Mouse (Mus musculus): ENCODE results near the gene Nmnat2. TPM values are rescaled to one million over a fixed set of nuclear protein-coding genes. Genes with fewer than 3 reads are reported as not detected.

The Nmnat2 gene
- polyA plus RNA-seq, 1 experiment from 2014 or later = 1.8 TPM

GRCm38 (mm10) chr1:152956221-152956620, 1.4 kb downstream of the Nmnat2 start:
- Histone ChIP-seq H3K4me2 (replicated peaks) (peak overlapping the region; percentile 76), H3K36me3 (no peaks in the 10 kb centered on the region), H3K4me1 (replicated peaks) (peaks cover 16% of the 10 kb centered on the region), H3K9me3 (no peaks in the 10 kb centered on the region), H3K4me3 (replicated peaks) (peak overlapping the region; percentile 41), H3K9ac (no peak overlapping the region), H3K27me3 (replicated peaks) (peaks cover 37% of the 10 kb centered on the region), H3K27ac (no peak overlapping the region)
- ATAC-seq = no peak
- WGBS = 4% methylated on average over 14 of the region's 14 CpGs

DNA sequence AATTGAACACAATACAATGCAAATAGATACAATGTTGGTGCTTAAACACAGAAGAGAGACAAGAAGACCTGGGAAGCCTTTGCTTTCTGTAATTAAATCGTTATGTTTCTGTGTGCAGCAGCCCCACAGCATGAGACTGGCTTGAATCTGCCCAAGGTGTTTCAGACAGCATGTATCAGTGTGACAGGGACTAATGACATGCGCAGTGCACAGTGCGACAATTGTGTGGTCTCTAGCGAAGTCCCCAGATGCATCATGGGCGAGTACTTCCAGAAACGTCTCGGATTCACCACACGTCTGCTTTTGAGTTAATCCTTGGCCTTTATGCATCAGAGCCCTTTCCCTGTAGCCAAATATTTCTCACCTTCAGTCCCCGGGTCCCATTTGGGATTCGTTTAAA, 9.6 kb downstream of the Nmnat2 start:
- H3K36me3 ChIP-seq = no peaks in the 10 kb centered on the region
- no peaks in the 10 kb centered on the region for H3K4me1 ChIP-seq (replicated peaks)
- WGBS = 86% methylated on average over 10 of the region's 10 CpGs
- H3K9me3 ChIP-seq = no peaks in the 10 kb centered on the region
- H3K4me2 ChIP-seq (replicated peaks) = no peak overlapping the region
- no peak overlapping the region for H3K9ac ChIP-seq
- H3K27ac ChIP-seq = no peak overlapping the region
- no peak for ATAC-seq
- no peaks in the 10 kb centered on the region for H3K27me3 ChIP-seq (replicated peaks)
- H3K4me3 ChIP-seq (replicated peaks) = no peak overlapping the region

DNA sequence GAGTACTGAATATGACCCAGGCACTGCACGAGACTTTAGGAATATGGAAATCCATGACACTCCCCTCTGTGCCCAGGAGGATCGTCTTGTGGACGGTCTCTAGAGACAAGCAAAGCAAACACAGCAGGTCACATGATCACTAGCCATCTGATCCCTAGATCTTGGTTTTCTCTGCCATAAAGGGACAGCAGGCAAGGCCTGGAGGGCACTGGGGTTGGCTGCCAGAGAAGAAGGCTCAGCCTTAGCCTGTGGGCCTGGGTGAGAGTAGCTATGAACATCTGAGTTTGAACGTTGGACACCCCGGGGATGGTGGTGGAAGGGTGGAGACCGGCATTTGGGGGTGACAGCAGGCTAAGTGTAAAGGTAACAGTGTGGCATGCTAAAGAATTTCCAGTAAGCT, 11.4 kb downstream of the Nmnat2 start:
- no peaks in the 10 kb centered on the region for H3K9me3 ChIP-seq
- no peaks in the 10 kb centered on the region for H3K36me3 ChIP-seq
- H3K9ac ChIP-seq = no peak overlapping the region
- H3K27ac ChIP-seq = no peak overlapping the region
- no peaks in the 10 kb centered on the region for H3K27me3 ChIP-seq (replicated peaks)
- 65% methylated on average over 6 of the region's 6 CpGs for WGBS
- no peak for ATAC-seq
- H3K4me3 ChIP-seq (replicated peaks) = no peak overlapping the region
- no peak overlapping the region for H3K4me2 ChIP-seq (replicated peaks)
- no peaks in the 10 kb centered on the region for H3K4me1 ChIP-seq (replicated peaks)

GRCm38 (mm10) chr1:152966686-152967085, 11.9 kb downstream of the Nmnat2 start:
- H3K36me3 ChIP-seq = no peaks in the 10 kb centered on the region
- 86% methylated on average over 2 of the region's 2 CpGs for WGBS
- no peak overlapping the region for H3K27ac ChIP-seq
- no peak overlapping the region for H3K9ac ChIP-seq
- no peak overlapping the region for H3K4me3 ChIP-seq (replicated peaks)
- no peak for ATAC-seq
- H3K27me3 ChIP-seq (replicated peaks) = no peaks in the 10 kb centered on the region
- H3K9me3 ChIP-seq = no peaks in the 10 kb centered on the region
- no peaks in the 10 kb centered on the region for H3K4me1 ChIP-seq (replicated peaks)
- no peak overlapping the region for H3K4me2 ChIP-seq (replicated peaks)

DNA sequence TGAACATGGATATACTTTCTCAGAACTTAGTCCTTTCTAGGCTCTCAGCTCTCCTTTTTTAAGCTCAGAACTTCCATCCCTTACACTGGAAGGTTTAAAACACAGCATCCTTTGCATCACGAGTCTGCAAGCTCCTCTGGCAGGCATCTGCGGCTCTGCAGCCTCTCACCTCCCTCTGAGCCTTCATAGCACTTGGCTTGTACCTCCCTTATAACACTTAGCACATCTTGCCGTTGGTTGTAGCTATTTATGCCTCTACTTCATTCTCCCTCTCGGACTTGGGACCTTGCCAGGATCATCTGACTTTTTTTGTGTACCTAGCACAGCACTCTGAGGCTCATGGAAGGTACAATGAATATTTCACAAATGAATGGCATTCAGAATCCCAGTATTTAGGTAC, 14.3 kb downstream of the Nmnat2 start:
- no peak overlapping the region for H3K27ac ChIP-seq
- ATAC-seq = no peak
- no peak overlapping the region for H3K4me3 ChIP-seq (replicated peaks)
- 58% methylated on average over 4 of the region's 4 CpGs for WGBS
- H3K9ac ChIP-seq = no peak overlapping the region
- H3K27me3 ChIP-seq (replicated peaks) = no peaks in the 10 kb centered on the region
- no peak overlapping the region for H3K4me2 ChIP-seq (replicated peaks)
- no peaks in the 10 kb centered on the region for H3K9me3 ChIP-seq
- no peaks in the 10 kb centered on the region for H3K36me3 ChIP-seq
- no peaks in the 10 kb centered on the region for H3K4me1 ChIP-seq (replicated peaks)

DNA sequence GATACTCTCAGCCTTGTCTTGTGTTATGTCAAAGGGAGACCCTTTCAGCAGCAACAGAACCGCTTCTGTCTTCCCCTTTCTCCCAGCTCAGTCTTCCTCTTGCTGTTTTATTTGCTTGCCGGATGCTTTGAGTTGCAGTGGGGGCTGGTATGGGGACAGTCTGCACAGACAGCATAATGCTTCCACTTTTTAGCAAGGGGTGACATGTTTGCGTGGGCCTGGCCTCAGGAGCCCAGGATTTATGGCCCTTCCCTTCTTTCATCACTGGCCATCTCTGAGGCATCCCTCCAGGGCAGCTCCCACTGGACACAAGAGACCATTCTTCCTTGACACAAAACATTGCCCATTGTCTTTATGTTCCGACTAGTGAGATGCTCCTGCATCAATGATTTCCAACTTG, 18.2 kb downstream of the Nmnat2 start:
- 16% methylated on average over 4 of the region's 4 CpGs for WGBS
- H3K4me1 ChIP-seq (replicated peaks) = no peaks in the 10 kb centered on the region
- ATAC-seq = no peak
- H3K9me3 ChIP-seq = no peaks in the 10 kb centered on the region
- H3K4me3 ChIP-seq (replicated peaks) = no peak overlapping the region
- no peak overlapping the region for H3K27ac ChIP-seq
- no peak overlapping the region for H3K9ac ChIP-seq
- no peak overlapping the region for H3K4me2 ChIP-seq (replicated peaks)
- no peaks in the 10 kb centered on the region for H3K36me3 ChIP-seq
- H3K27me3 ChIP-seq (replicated peaks) = no peaks in the 10 kb centered on the region

DNA sequence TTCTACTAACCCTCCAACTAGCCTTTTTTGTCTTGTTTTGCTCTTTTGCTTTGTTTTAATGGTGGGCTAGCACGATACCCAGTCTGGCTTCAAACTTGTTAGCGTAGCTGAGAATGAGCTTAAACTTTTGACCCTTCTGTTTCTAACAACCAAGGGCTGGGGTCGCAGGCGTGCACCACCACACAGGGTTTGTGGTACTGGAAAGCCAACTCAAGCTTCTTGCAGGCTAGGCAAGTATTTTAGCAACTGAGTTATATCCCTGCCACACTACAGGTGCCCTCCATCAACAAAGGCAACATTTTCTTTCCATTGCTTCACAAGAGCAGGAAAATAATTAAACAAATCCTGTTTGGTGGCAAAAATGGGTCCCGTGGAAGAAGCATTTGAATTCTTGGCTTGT, 18.6 kb downstream of the Nmnat2 start:
- no peak overlapping the region for H3K27ac ChIP-seq
- H3K9me3 ChIP-seq = no peaks in the 10 kb centered on the region
- ATAC-seq = no peak
- no peaks in the 10 kb centered on the region for H3K27me3 ChIP-seq (replicated peaks)
- 22% methylated on average over 5 of the region's 5 CpGs for WGBS
- no peak overlapping the region for H3K9ac ChIP-seq
- H3K4me1 ChIP-seq (replicated peaks) = no peaks in the 10 kb centered on the region
- H3K36me3 ChIP-seq = no peaks in the 10 kb centered on the region
- no peak overlapping the region for H3K4me3 ChIP-seq (replicated peaks)
- no peak overlapping the region for H3K4me2 ChIP-seq (replicated peaks)

DNA sequence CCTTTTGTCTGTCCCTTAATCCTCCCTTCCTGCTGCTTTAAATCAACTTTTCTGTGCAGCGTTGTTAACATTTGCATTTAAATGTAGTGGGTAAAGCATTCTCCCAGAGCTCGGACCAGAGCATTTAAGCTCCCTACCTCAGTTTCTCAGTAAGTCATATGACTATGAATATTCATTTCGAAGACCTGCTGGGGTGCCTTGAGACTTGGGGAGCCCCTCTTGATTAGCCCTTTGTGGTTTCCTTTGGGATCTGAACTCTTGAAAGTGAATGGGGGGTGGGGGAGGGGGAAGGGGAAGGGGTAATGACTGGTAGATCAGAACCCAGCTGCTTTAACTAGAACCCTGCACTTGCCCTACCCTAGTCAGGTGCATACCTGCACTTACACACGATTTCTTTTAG, 19.1 kb downstream of the Nmnat2 start:
- Histone ChIP-seq H3K9me3 (no peaks in the 10 kb centered on the region), H3K4me1 (replicated peaks) (no peaks in the 10 kb centered on the region), H3K36me3 (no peaks in the 10 kb centered on the region), H3K4me3 (replicated peaks) (no peak overlapping the region), H3K27ac (no peak overlapping the region), H3K4me2 (replicated peaks) (no peak overlapping the region), H3K27me3 (replicated peaks) (no peaks in the 10 kb centered on the region), H3K9ac (no peak overlapping the region)
- no peak for ATAC-seq
- 44% methylated on average over 4 of the region's 4 CpGs for WGBS

DNA sequence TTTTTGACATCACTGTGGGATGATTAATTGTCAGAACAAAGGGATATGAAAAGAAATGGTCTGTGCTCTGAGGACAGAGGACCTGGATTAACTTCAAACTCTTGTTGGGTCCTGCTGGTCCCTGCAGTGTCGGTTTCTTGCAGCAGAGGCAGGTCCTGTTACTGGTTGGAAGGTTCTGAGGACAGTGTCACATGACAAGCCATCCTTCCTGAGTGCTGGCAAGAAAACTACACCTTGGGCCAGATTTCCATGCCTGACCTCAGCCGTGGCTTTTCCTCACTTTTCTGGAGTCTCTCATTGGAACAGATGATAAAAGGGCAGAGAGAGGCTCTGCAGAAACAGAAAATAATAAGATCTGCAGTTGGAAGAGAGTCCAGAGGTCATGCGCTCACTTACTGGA, 20.4 kb downstream of the Nmnat2 start:
- 69% methylated on average over 3 of the region's 3 CpGs for WGBS
- no peaks in the 10 kb centered on the region for H3K27me3 ChIP-seq (replicated peaks)

DNA sequence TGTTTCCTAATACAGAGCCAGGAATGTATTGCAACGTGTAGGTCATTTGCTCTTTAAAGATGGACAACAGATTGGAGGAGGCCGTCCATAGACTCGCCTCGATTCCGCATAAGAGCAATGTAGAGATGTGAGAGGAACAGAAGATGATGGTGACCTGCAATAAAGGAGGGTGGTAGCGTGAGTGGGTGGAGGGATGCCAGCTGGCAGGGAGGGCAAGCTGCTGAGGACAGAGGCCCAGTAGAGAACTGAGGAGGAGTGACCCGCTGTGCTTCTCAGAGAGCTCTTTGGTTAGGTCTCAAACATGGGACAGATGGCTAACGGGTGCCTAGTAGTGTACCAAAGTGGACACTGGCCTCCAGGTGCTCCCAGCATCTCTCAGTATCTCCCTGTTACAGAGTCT, 23.9 kb downstream of the Nmnat2 start:
- Histone ChIP-seq H3K36me3 (no peaks in the 10 kb centered on the region), H3K27me3 (replicated peaks) (no peaks in the 10 kb centered on the region), H3K4me1 (replicated peaks) (no peaks in the 10 kb centered on the region), H3K4me3 (replicated peaks) (no peak overlapping the region), H3K4me2 (replicated peaks) (no peak overlapping the region), H3K9me3 (no peaks in the 10 kb centered on the region), H3K27ac (no peak overlapping the region), H3K9ac (no peak overlapping the region)
- 93% methylated on average over 8 of the region's 8 CpGs for WGBS
- ATAC-seq = no peak

More for the DNA sequence above, 20.4 kb downstream of the Nmnat2 start:
- H3K4me3 ChIP-seq (replicated peaks) = no peak overlapping the region
- H3K9me3 ChIP-seq = no peaks in the 10 kb centered on the region
- no peak for ATAC-seq
- H3K9ac ChIP-seq = no peak overlapping the region
- no peak overlapping the region for H3K4me2 ChIP-seq (replicated peaks)
- no peaks in the 10 kb centered on the region for H3K4me1 ChIP-seq (replicated peaks)
- H3K27ac ChIP-seq = no peak overlapping the region
- H3K36me3 ChIP-seq = no peaks in the 10 kb centered on the region

DNA sequence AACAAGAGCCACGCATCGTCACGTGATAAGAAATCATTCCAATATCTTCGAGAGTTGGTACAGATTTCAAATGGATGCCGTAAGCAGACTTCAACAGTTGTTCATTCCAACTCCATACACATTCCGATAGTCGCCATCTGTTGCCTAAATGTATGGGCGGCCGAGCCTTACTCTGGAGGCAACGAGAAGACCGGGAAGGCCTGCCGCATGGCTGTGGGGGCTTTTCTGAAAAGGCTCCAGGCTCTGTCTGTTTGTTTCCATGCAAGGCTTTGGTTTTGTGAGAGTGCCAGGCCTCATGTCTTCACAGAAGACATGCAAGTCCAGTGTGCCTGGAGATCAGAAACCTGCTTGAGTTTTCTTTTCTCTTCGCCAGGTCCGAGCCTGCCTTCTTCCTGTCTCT, 28.6 kb downstream of the Nmnat2 start:
- H3K27ac ChIP-seq = no peak overlapping the region
- no peaks in the 10 kb centered on the region for H3K36me3 ChIP-seq
- ATAC-seq = no peak
- no peaks in the 10 kb centered on the region for H3K4me1 ChIP-seq (replicated peaks)
- no peaks in the 10 kb centered on the region for H3K27me3 ChIP-seq (replicated peaks)
- WGBS = 92% methylated on average over 14 of the region's 14 CpGs
- no peak overlapping the region for H3K9ac ChIP-seq
- no peak overlapping the region for H3K4me2 ChIP-seq (replicated peaks)
- no peaks in the 10 kb centered on the region for H3K9me3 ChIP-seq
- no peak overlapping the region for H3K4me3 ChIP-seq (replicated peaks)

DNA sequence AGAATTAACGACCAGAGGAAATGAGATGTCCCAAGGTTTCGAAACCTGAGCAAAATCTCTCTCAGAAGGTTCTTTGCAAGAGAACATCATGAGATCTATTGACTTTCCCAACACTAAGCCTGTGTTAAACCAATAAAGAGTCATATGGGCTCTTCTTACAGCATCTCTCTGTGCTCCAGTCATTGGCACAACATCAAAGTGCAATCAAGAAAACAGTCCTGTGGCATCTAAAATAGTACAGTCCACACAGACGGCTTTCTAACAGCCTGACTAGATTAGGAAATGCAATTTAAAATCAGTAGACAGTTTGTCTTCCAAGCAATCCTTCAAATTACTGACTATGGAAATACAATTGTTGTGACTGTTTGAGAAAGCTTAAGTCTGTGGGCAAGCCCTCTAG, 32.2 kb downstream of the Nmnat2 start:
- Histone ChIP-seq H3K4me3 (replicated peaks) (no peak overlapping the region), H3K4me2 (replicated peaks) (no peak overlapping the region), H3K4me1 (replicated peaks) (no peaks in the 10 kb centered on the region), H3K9me3 (no peaks in the 10 kb centered on the region), H3K36me3 (no peaks in the 10 kb centered on the region), H3K27me3 (replicated peaks) (no peaks in the 10 kb centered on the region), H3K9ac (no peak overlapping the region), H3K27ac (no peak overlapping the region)
- 71% methylated on average over 3 of the region's 3 CpGs for WGBS
- no peak for ATAC-seq

GRCm38 (mm10) chr1:152990067-152990466, 35.3 kb downstream of the Nmnat2 start:
- no peaks in the 10 kb centered on the region for H3K27me3 ChIP-seq (replicated peaks)
- no peak overlapping the region for H3K9ac ChIP-seq
- ATAC-seq = no peak
- 85% methylated on average over 5 of the region's 5 CpGs for WGBS
- no peaks in the 10 kb centered on the region for H3K36me3 ChIP-seq
- H3K4me3 ChIP-seq (replicated peaks) = no peak overlapping the region
- H3K4me1 ChIP-seq (replicated peaks) = no peaks in the 10 kb centered on the region
- no peak overlapping the region for H3K27ac ChIP-seq
- H3K9me3 ChIP-seq = no peaks in the 10 kb centered on the region
- H3K4me2 ChIP-seq (replicated peaks) = no peak overlapping the region

Measured in intestine, embryonic 15.5 days (tissue).